Mouse (Mus musculus) C2C12 (cell line): ENCODE measurements around the gene Pus7l.

Experiments
- CTCF ChIP-seq: IDR thresholded peaks from one replicate; pipeline ENCODE4 v1.5.1; 2011; ENCODE audit not compliant: control insufficient read depth, insufficient read depth, insufficient read length
- MAX ChIP-seq: IDR thresholded peaks from one replicate; pipeline ENCODE4 v1.6.1; 2011; ENCODE audit warnings: mild to moderate bottlenecking, control low read depth
- MYOD1 ChIP-seq: IDR thresholded peaks from one replicate; pipeline ENCODE4 v1.6.1; 2011; ENCODE audit warnings: low read depth; ENCODE audit not compliant: control insufficient read depth, insufficient read length
- MYOG ChIP-seq: IDR thresholded peaks from one replicate; pipeline ENCODE4 v1.6.1; 2011; ENCODE audit not compliant: control insufficient read depth, insufficient read length; ENCODE audit errors: extremely low read depth
- USF1 ChIP-seq: IDR thresholded peaks from one replicate; pipeline ENCODE4 v1.6.1; 2011; ENCODE audit warnings: low read depth, mild to moderate bottlenecking, control low read depth, moderate library complexity

GRCm38 (mm10) chr15:94565854-94566253 lies 22.5 kb upstream of the Pus7l start:
- TF ChIP-seq MAX: no peak
- TF ChIP-seq CTCF: no peak
- TF ChIP-seq USF1: no peak
- no peak for TF ChIP-seq MYOG
- TF ChIP-seq MYOD1: no peak
